Mouse (Mus musculus): ENCODE measurements at regions not wholly inside any gene's neighbourhood (a gene's known extent, or its start where the extent isn't known, plus 50 kb on each side); places are given as distances from the start of the nearest gene placed in this dataset.
"Not testable (repeated sequence)": the region's sequence is repeated elsewhere in the genome, so short reads cannot be mapped to it uniquely, and the experiment has no call there.

DNA sequence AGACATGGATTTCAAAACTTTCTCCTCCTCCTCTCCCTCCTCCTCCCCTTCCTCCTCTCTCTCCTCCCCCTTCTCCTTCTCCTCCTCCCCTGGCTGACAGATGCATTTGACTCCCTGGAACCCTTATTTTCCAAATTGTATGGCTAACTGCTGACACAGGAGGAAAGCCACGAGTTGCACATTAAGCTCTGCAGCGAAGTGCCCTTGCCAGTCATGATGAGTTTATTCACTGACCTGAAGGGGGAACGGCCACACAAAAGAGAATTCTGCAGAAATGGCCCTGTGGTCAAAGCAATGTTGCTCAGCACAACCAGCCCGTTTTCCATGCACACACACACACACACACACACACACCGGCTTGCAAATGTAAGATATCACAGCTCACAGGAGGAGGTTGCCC lies 112.6 kb downstream of the Tomm20 start:
- DNase-seq, result no peak

DNA sequence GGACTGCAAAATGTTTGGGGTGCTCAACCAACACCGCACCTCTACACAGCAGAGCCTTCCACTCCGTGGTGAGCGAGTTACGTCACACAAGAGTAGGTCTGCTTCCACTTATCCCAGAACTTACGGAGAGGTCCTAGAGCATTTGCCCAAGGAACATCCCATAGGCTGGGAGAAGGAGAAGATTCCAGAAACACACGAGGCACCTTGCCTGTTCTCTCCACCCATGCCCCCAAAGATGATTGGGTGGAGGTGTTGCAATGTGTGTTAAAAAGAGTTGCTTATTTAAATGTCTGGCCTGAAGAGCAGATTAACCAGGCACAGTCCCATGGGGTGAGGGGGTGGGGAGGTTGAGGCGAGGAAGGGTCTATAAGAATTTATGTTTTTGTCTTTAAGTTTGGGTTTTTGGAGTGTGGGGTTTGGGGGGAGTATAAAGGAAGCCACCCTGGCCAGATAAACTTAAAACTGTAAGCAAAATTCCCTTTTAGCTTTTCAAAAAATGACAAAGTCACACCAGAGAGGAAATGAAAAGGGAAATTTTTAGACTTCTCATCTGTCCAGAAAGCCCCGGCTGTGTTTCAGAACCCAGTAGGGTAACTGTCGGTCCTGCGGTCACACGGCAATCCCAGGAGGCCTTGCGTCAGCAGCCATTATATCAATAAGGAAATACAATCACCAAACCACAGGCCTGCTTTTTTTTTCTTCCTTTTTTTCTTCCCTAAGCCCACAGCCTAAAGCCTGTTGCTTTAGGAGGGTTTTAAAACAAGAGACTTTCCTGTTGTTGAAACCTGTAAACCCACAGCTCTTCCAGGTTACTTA lies 113.3 kb downstream of the Tomm20 start:
- DNase-seq, result no peak

DNA sequence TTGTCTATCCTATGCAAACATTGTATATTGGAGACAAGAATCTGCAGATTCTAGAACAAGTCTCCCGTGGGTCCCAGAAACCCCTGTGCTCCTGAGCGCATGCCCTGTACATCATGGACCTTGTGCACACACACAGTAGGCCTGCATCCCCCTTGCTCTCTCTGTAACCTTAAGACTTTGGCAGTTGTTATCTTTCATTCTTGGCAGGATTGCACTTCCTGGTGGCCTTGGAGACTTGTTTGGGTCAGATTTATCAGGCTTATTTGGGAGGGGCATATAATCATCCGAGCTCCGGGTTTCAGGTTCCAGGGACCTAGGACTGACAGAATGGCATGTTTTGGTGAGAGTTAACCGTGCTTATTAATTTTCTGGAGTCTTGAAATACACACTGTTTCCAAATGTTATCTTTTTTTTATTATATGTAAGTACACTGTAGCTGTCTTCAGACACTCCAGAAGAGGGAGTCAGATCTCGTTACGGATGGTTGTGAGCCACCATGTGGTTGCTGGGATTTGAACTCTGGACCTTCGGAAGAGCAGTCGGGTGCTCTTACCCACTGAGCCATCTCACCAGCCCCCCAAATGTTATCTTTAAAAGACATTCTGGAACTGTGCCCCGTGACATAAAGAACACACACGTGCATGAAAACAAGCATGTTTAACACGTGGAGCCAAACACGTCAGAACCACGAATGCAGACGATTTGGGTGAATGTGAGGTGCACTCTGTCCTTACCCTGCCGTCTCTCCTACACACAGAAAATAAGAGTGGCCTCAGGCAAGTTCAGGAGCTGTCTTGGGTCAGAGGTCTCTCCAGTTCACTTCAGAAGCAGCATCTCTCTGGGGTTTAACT lies 114.1 kb downstream of the Tomm20 start:
- DNase-seq, result no peak

DNA sequence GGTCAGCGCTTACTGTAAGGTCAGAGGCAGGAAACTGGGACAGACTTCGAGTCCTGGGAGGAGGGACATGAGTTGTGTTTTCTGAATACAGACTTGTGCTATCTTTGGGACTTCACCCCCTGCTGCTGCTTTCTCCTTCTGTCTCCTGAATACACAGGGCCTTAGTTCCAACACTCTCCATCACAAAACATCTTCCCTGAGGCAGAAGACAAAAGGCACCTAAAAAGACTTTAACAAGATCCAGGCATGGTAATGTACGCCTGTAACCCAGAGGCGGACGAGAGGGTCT lies 115.5 kb downstream of the Tomm20 start:
- no peak for DNase-seq

DNA sequence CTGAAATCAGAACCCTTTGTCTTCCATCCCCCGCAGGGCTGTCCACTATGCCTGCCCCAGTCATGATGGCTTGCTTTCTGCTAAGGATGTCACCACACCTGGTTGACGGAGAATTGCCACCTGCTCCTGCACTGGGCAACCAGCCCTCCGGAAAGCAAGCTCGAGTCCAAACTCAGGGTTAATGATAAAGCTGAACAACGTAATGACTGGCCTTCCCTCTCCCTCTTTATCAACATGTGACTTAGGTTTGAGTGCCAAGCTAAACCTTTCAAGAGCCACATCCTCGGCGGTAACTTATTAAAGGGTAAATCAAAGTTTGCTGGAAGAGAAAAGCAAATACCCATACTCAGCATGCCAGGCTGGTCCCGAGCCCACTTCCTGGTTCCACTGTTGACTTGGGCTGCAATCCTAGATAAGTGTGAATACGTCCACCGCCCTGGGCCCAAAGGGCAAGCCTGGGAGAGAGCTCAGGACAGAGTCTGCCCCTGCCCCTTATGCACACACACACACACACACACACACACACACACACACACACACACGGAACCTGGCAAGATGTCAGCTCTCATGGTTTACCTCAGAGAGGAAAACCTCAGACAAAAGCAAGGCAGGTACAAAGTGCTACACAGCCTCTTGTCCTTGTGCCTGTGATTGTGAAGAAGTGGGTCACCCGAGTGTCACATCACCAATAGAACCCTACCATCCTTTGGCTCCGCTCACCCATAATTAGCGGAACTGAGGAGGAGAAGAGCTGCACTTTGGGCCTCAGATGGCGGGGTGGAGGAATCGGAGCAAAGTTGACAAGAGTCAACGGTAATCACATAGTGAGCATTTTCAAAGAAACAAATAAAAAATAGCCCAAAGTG lies 116.0 kb downstream of the Tomm20 start:
- no peak for DNase-seq

DNA sequence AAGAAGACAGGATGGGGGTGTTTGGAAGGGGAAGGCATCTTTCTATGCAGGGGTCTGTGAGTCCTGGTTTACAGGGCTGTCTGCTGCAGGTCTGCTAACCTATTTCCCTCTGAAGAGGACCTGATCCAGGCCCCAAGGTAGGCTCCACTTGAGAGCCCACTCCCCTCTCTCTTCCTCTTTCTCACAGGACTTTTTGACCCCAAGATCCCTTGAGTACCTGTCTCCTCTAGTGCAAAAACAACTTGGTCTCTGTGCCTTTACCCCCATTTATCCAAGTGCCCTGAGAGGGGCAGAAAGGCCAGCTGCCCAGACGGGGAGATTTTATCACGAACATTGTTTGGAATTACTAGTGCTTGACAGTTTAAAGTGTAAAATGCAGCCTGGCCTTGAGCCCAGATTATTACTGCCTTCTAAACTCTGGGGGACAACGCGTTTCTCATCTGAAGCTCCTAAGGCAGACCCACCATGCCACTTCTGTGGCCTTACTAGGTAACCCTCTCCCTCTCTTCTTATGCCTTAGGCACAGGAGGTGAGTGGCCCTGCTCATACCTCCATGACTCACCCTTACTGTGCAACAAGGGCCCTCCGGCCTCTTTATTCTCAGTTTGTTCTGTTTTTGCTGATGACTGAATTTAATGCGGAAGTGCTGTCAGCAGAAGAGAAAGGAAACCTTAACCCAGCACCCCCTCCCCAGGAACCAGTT lies 117.8 kb downstream of the Tomm20 start:
- DNase-seq, result no peak

DNA sequence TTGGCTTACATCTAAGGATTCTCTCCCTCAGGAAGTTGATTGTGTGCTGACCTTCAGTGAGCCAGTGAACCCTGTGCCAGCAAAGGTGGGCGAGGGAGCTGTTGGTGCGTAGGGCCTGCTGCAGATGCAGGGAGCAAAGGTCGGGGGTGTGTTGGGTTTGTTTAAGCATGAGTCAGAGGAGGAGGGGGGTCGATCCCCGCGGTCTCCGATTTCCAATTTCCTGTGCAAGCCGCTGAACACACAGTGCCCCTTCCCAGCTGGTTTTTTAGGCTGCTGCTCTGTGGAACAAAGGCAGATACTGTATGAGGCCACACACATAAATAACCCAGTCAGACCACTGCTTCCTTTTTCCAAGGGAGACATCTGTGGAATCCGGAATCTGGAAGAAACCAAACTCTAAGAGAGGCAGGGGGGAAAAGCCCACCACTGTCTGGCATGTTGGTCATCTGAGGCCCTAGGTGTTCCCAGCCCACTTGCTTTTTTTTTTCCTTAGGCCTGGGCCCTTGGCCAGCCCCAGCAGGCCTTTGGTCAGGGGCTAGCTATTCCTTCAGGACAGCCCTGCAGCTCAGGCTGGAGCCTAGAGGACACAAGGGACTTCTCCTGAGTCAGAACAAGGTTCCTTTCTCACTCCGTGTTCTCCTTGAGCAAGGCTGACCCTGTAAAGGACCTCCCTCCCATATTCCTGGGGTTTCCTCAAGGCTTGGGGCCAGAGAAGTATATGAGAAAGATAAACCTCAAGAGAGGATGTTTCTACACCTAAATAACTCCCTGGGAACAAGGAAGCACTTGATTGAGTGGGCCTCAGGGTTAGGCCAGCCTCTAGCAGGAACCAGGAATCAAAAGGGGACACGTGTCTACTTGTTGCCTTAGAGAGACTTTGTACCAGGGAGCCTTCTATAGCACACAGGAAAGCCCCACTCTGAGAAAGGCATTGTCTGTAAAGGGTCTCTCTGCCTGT lies 119.0 kb downstream of the Tomm20 start:
- no peak for DNase-seq

DNA sequence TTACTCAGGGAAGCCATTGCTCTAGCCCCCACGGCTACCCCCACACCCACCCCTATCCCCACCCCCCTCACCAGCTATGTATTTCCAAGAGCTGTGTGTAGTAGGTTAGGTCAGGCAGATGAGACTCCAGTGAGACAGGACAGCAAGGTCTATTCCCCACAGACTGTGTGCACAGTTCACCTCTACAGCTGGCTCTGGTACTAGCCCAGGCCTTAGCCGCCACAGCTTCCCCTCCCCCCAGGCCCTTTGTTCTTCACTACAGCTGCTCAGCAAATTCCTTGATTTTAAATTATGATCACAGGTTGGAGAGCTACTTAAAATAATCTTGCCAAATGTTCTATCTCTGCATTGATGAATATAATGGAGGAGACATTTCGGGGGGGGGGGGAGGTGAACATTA lies 119.8 kb downstream of the Tomm20 start:
- DNase-seq, result no peak

GRCm38 (mm10) chr8:126824575-126825208 lies 121.0 kb downstream of the Tomm20 start:
- DNase-seq, result no peak

DNA sequence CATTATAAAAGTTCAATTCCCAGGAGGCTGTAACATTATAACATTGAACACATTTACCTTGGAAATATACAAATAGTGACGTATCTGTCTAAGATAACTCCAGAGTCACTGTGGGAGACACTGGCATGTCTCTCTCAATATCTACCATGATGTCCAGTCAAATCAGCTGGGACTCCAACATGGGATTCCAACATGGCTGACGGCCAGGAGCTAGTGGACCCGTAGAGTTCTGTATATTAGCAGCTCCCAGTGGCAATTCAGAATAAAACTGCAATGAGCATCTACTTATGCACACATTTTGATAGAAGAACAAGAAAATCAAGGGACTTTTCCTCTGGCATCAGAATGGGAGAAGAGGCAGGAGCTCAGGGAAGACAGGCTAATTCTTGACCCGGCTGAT lies 123.4 kb downstream of the Tomm20 start:
- no peak for DNase-seq

GRCm38 (mm10) chr8:126821279-126821678 lies 124.4 kb downstream of the Tomm20 start:
- DNase-seq, result no peak

GRCm38 (mm10) chr8:126820502-126820901 lies 125.1 kb downstream of the Tomm20 start:
- DNase-seq, result no peak

- DNase-seq, result no peak
These were observed 126.4 kb downstream of the Tomm20 start for GRCm38 (mm10) chr8:126819261-126819660.

DNA sequence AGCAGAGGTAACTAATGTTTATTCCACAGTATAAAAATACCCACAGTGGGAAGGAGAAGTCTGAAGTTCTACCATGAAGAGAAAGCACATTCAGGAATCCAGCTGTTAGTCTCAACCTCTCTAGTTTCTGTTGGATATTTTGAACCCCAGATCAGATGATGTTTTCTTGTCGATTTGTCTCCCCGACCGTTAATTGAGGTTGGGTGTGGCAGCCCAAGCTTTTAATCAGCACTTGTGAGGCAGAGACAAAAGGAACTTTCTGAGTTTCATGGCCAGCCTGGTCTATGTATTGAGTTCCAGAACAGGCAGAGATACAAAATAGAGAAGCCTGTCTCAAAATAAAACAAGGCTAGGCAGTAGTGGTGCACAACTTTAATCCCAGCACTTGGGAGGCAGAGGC lies 129.5 kb downstream of the Tomm20 start:
- DNase-seq, result no peak

- no peak for DNase-seq
These were observed 131.2 kb downstream of the Tomm20 start for GRCm38 (mm10) chr8:126814427-126814826.

- DNase-seq, result no peak
These were observed 132.0 kb downstream of the Tomm20 start for GRCm38 (mm10) chr8:126813621-126814020.

DNA sequence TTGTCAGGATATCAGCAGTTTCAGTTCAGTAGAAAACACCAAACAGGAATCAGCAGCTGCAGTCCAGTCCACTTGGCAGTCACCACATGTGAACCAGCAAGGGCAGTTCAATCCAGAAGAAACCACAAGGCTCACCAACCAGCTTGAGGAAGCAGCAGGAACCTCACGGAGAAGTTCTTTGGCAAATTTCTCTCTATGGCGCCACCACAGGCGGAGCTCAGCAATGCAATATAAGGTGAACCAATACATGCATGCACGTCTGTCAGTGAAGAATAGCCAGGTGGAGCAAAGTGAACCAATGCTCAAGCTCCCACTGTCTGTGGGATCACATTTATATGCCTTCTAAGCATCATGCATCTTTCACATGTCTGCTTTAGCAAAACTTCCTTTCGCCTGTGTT lies 132.9 kb downstream of the Tomm20 start:
- DNase-seq, result no peak

- DNase-seq, result not testable (repeated sequence)
These were observed 134.3 kb downstream of the Tomm20 start for GRCm38 (mm10) chr8:126811358-126811757.

DNA sequence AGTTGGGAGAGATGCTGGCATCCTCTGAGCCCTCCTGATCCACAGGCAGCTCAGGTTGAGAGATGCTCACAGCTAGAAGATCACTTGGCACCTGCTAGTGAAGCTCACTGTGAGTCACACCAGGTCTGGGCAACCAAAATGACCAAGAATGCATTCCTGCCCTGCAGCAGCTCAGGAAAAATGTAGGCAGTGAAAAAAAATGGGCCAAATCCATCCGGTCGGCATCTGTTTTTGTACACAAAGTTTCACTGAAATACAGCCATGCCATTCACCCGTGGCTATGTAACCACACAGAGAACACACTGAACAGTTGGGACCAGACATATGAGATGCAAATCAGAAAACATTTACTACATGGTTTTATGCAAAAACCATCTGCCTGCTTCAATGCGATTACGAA lies 135.1 kb downstream of the Tomm20 start:
- DNase-seq, result no peak

GRCm38 (mm10) chr8:126809321-126809720 lies 136.3 kb downstream of the Tomm20 start:
- no peak for DNase-seq

- DNase-seq, result no peak
These were observed 137.1 kb downstream of the Tomm20 start for GRCm38 (mm10) chr8:126808496-126808895.

Data from right cerebral cortex, postnatal 25 days (tissue).